Mouse (Mus musculus) G1E-ER4 (cell line): ENCODE data around the gene Dzip1l. TPM values are rescaled to one million over a fixed set of nuclear protein-coding genes. Genes with fewer than 3 reads are reported as not detected.

Experiments used
- GATA1 ChIP-seq: IDR thresholded peaks from one replicate; pipeline ENCODE4 v1.8.0; 2012; ENCODE audit warnings: low read length, inconsistent platforms
- polyA plus RNA-seq: library from polyadenylated mRNA; stranded (reverse); fragments of >175 nt; gene quantifications from 2 replicates; pipeline ENCODE4 v1.2.3, GENCODE M21; 2012

The Dzip1l gene
- polyA plus RNA-seq: not detected in 2 replicates

DNA sequence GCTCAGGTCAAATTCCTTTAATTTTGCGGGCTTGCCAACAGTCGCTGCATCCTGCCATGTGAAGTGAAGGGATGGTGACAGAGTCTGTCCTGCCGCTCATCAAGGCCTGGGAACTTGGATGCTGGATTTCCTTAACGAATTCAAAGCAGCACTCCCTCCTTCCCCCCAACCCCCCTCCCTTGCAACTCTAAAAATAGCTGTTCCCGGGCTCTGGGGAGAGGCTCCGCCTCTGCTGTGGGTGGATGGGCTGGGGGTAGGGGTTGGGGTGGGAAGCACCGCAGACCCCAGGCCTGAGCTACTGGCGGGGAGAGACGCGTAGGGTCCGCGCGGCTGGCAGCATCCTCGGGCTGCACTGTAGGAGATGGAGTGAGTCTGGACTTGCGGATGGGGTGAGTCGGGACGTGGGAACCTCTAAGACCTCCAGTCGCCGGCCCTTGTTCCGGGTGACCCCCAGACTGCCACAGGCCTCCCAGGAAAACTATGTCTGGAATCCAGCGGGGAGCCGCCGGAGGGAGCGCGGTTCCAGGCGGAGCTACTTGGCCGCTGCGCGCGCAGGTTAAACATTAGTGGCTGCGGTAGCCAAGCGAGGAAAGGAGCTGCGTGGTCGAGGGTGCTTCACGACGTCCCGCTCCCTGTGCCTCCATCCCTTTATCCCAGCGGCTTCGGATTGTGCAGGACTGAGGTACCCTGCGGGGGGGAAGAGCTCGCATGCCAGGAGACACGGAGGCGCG lies at the start of gene Dzip1l:
Gene Dzip1l, plus strand, starts transcription at position 216 of the 731 bp plus-strand sequence.
- no peak for TF ChIP-seq GATA1

DNA sequence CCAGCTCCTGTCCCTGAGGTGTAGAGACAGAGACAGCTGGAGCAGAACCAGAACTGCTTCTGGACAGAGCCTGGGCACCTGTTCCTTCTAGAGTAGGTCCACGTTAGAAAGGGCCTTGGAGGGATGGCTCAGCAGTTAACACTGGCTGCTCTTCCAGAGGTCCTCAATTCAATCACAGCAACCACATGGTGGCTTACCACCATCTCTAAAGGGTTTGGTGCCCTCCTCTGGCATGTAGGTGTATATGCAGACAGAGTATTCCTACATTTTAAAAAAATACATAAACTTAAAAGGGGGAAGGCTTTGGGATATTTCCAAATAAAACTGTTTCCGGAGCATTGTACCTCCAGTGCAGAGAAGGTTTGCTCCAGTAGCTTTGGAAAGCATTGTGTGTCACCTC lies 48.6 kb upstream of the Dzip1l start:
- no peak for TF ChIP-seq GATA1

- no peak for TF ChIP-seq GATA1
Observed at GRCm38 (mm10) chr9:99587505-99588202, 41.6 kb upstream of the Dzip1l start.

DNA sequence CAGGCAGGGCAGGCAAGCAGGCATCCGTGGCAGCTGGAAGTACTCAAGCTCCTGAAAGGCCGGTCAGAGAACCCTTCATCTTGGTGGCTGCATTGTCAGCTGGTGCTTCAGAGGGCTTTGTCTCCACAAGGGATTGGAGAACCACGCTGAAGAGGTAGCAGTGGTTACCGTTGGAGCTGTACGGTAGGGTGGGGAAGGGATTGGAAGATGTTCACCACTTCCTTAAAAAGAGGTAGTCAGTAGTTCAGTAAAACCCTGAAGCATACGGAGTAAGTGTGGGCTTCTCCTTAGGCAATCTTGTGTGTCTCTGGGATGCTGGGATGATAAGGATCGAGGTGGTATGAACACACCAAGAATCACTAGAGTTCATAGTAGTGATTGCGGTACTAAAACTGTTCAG lies 38.2 kb upstream of the Dzip1l start:
- TF ChIP-seq GATA1: no peak

DNA sequence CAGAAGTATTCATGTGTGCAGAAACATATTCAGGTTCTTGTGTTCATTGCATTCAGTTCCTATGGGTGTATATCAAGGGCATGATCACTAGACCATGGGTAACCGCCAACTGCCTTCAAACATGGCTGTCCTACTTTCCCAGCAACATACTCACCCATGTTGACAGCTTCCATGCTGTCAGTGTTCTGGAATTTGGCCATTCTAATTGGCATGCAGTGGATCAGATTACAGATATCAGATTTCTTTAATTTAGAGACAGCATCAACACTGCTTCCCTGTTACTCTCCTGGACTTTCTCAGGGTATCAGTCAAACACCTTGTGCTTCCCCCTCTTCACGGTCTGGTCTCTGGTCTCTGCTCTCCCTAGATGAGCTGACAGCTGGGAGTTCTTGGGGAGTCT lies 25.7 kb upstream of the Dzip1l start:
- no peak for TF ChIP-seq GATA1

DNA sequence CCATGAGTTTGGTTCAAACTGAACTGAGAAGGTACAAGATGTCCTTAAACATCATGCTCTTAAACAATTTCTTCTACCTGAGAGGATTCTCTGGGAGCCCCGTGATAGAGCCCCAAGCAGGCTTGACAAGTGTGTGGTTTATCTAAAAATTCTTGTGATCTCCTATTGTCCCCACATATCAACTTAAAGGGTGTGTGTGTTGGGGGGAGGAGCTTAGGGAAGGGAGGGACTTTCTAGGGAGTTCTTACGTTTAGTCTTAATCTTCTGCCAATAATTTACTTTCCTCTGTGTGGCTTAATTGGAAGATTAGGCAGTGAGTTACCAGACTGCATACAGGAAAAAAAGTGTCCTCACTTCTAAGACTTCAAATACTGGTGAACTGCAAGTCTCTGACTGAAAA lies 17.1 kb upstream of the Dzip1l start, which contains the start of gene A4gnt:
Gene A4gnt, plus strand, starts transcription at position 301 of the 400 bp plus-strand sequence.
- no peak for TF ChIP-seq GATA1

DNA sequence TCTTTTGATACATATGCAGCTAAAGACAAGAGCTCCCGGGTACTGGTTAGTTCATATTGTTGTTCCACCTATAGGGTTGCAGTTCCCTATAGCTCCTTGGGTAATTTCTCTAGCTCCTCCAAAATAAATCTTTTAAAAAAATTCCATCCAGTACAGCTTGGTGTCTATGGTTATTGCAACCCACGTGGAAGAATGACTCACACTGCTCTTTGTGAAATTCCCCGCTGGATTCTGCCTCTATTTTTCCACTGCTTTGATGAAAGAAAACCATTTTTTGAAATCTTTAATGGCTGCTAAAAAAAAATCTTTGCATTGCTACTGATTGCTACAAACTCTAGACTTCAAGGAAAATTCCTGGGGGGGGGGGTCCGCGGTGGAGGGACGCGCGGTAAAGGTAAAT lies 9.6 kb upstream of the Dzip1l start:
- TF ChIP-seq GATA1: no peak

GRCm38 (mm10) chr9:99620196-99620595 lies 9.1 kb upstream of the Dzip1l start:
- TF ChIP-seq GATA1: no peak

DNA sequence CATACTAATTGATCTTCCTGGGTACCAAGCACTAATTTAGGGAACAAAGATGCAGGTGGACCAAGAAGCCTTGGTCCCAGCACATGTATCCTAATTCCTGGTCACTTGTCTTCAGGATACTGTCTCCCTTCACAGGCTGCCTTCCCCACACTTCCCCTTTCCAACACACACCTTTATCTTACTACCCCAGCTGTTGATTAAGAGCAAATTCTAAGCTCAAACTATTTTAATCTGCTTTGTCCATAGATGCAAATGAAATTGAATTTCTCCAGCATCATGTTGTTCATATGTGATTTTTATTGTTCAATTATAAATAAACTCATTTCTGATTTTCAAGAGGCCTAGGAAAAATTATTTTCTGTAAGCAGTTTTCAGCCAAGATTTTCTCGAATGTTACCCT lies 7.3 kb upstream of the Dzip1l start:
- TF ChIP-seq GATA1: no peak

DNA sequence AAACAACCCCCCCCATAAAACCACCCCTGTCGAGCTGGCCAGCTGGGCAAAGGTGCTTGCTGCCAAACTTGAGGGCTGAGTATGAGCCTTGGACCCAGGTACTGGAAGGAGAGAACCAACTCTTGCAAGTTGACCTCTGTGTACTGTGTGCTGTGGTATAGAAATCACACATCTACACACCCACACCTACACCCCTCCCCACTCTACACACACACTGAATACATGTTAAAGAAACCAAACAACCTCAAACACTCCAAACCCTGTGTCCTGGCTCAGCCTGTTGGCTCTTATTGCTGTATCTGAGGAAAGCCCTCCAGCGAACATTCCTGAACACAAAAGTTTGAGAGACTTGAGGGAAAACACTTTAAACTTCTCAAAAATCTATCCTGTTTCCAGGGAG lies 6.3 kb upstream of the Dzip1l start:
- TF ChIP-seq GATA1: no peak

DNA sequence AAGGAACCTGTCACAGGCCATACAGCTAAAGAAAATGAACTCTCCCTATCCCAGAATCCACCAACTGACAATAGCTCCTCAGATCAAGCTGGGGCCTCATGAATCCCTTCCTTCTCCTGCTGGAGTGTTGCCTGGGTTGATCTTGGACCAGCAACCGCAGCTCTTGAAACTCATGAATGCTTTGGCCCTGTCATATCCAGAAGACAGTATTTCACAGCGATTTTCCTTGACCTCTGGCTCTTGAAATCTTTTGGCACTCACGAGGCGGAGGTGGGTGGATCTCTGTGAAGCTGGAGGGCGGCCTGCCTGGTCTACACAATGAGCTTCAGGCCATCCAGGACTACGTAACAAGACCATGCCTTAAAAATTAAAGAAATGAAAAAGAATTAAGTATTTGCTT lies 5.2 kb upstream of the Dzip1l start:
- no peak for TF ChIP-seq GATA1

GRCm38 (mm10) chr9:99628581-99628980 lies 715 bp upstream of the Dzip1l start:
- TF ChIP-seq GATA1: no peak

- no peak for TF ChIP-seq GATA1
Observed at GRCm38 (mm10) chr9:99630071-99630470, 775 bp downstream of the Dzip1l start.

GRCm38 (mm10) chr9:99630528-99631125 lies 1.3 kb downstream of the Dzip1l start:
- TF ChIP-seq GATA1: no peak

- no peak for TF ChIP-seq GATA1
Observed at GRCm38 (mm10) chr9:99631781-99632180, 2.5 kb downstream of the Dzip1l start.

DNA sequence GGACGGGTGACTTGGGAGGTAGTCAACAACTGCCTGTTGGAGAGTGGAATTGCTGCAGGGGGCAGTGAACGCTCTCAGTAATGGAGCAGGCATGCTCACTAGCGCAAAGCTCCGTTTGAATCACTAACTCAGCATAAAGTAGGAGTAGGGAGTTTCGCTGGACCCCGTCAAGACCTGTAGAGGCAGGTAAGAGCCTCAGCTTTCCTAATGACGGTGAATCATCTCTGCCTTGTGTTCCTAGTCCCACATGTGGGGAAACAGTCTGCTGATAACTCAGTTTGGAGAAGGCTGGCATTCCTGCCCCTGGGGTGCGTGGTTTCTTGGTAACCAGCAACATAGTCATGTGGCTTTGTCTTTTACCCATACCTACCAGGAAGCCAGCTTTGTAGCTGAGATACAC lies 3.0 kb downstream of the Dzip1l start:
- TF ChIP-seq GATA1: no peak

DNA sequence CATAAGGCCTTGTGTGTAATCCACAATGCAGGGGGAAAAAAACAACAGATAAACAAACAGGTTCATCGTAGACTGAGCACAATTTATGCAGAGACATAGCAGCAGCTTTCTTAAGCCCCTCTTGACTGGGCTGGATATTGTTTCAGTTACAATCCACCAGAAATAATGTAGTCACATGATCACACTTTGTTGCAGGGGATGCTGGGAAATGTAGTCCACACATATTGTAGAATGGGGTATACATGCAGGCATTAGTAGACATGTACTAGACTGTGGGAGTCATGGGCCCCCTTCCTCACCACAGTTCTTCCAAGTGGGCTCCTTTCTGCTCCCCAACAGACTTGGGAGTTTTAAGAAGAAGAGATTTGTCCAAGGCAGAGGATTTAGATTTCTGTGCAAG lies 7.5 kb downstream of the Dzip1l start:
- no peak for TF ChIP-seq GATA1

DNA sequence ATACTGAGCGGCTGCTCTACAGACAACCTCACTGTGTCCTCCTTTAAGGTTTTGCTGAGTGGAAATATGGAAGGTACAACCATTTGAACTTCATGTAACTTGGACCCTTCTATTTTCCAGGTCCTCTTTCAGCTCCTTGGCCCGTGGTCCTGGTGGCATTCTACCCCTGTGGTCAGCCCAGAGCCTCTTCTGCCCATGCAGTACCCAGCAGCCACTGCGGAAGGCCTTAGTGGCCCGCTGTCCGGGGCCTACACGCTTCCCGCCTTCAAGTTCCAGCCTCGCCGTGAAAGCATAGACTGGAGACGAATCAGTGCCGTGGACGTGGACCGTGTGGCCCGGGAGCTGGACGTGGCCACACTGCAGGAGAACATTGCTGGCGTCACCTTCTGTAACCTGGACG lies 7.9 kb downstream of the Dzip1l start:
- no peak for TF ChIP-seq GATA1
